Mouse (Mus musculus) neural tube, embryonic 14.5 days (tissue): Measurements from ENCODE around the gene Sephs2. TPM values are rescaled to one million over a fixed set of nuclear protein-coding genes. Genes with fewer than 3 reads are reported as not detected.

Source experiments
- polyA plus RNA-seq: library from polyadenylated mRNA; unstranded; fragments of >200 nt; fragmentation: Nextera tagmentation; extraction: Ambion mirVana; gene quantifications from 2 replicates; pipeline ENCODE4 v1.2.1, GENCODE M21; 2014

The Sephs2 gene
- polyA plus RNA-seq, 1 experiment from 2014 or later = 78.9 TPM

Other genes with a start within 250 kb of the Sephs2 start
- 61.7 and 64.8 TPM in 2 replicates for gene Maz, start 247.0 kb downstream of the Sephs2 start, polyA plus RNA-seq
- gene Kif22, start 231.6 kb downstream of the Sephs2 start, polyA plus RNA-seq = 12.7 and 13.9 TPM in 2 replicates
- gene Zg16, start 186.7 kb downstream of the Sephs2 start, polyA plus RNA-seq = not detected in 2 replicates
- 1.4 and 1.6 TPM in 2 replicates for gene AI467606, start 182.7 kb downstream of the Sephs2 start, polyA plus RNA-seq
- 0.88 TPM in 1 of 2 replicates, not detected in the other for gene Qprt, start 151.8 kb downstream of the Sephs2 start, polyA plus RNA-seq
- gene Spn, start 136.2 kb downstream of the Sephs2 start, polyA plus RNA-seq = not detected in 2 replicates
- 58.1 and 71.9 TPM in 2 replicates for gene Cd2bp2, start 78.0 kb downstream of the Sephs2 start, polyA plus RNA-seq
- gene Tbc1d10b, start 65.6 kb downstream of the Sephs2 start, polyA plus RNA-seq = 28.5 and 29.4 TPM in 2 replicates
- 8.5 and 12.5 TPM in 2 replicates for gene Mylpf, start 65.2 kb downstream of the Sephs2 start, polyA plus RNA-seq
- gene Zfp553, start 41.0 kb downstream of the Sephs2 start, polyA plus RNA-seq = 21.5 and 24.0 TPM in 2 replicates
- gene Sept1, start 40.9 kb downstream of the Sephs2 start, polyA plus RNA-seq = 7.2 and 9.1 TPM in 2 replicates
- gene Zfp771, start 29.8 kb downstream of the Sephs2 start, polyA plus RNA-seq = 68.1 and 68.8 TPM in 2 replicates
- 109 and 138 TPM in 2 replicates for gene Dctpp1, start 13.3 kb downstream of the Sephs2 start, polyA plus RNA-seq
- gene Itgal, start 22.2 kb upstream of the Sephs2 start, polyA plus RNA-seq = 0.09 and 0.17 TPM in 2 replicates
- 3.3 and 6.0 TPM in 2 replicates for gene Zfp768, start 71.5 kb upstream of the Sephs2 start, polyA plus RNA-seq
- gene Zfp747, start 102.0 kb upstream of the Sephs2 start, polyA plus RNA-seq = 8.4 and 9.1 TPM in 2 replicates
- 5.6 and 6.7 TPM in 2 replicates for gene 9130019O22Rik, start 113.1 kb upstream of the Sephs2 start, polyA plus RNA-seq
- 6.0 and 7.8 TPM in 2 replicates for gene E430018J23Rik, start 119.6 kb upstream of the Sephs2 start, polyA plus RNA-seq
- 5.5 and 5.7 TPM in 2 replicates for gene Zfp764, start 132.8 kb upstream of the Sephs2 start, polyA plus RNA-seq
- gene Zfp688, start 148.0 kb upstream of the Sephs2 start, polyA plus RNA-seq = 35.7 and 37.2 TPM in 2 replicates
- gene Zfp689, start 175.1 kb upstream of the Sephs2 start, polyA plus RNA-seq = 16.1 and 18.2 TPM in 2 replicates
- 35.8 and 38.8 TPM in 2 replicates for gene Prr14, start 185.6 kb upstream of the Sephs2 start, polyA plus RNA-seq
- gene Fbrs, start 205.1 kb upstream of the Sephs2 start, polyA plus RNA-seq = 15.5 TPM in 2 replicates
- 53.0 and 66.7 TPM in 2 replicates for gene Srcap, start 237.9 kb upstream of the Sephs2 start, polyA plus RNA-seq
- 18.3 and 19.7 TPM in 2 replicates for gene Gm42715, start 245.5 kb upstream of the Sephs2 start, polyA plus RNA-seq